Mouse (Mus musculus): ENCODE data around the gene Csnk2a1. TPM values are rescaled to one million over a fixed set of nuclear protein-coding genes. Genes with fewer than 3 reads are reported as not detected.

The Csnk2a1 gene
- polyA plus RNA-seq, 1 experiment from 2014 or later = 44.0 TPM

- Histone ChIP-seq H3K36me3 (peaks cover 61% of the 10 kb centered on the region), H3K9me3 (replicated peaks) (no peaks in the 10 kb centered on the region)
Measured at GRCm38 (mm10) chr2:152302862-152303261, 76.2 kb downstream of the Csnk2a1 start.

GRCm38 (mm10) chr2:152303781-152304180 lies 77.1 kb downstream of the Csnk2a1 start:
- peaks cover 70% of the 10 kb centered on the region for H3K36me3 ChIP-seq
- peaks cover 13% of the 10 kb centered on the region for H3K4me1 ChIP-seq
- H3K4me3 ChIP-seq = no peak overlapping the region
- H3K27me3 ChIP-seq (replicated peaks) = no peaks in the 10 kb centered on the region
- no peak for ATAC-seq
- 74% methylated on average over 5 of the region's 5 CpGs for WGBS (ENCODE audit: insufficient replicate concordance)
- H3K4me2 ChIP-seq = no peak overlapping the region
- H3K27ac ChIP-seq = no peak overlapping the region
- no peak overlapping the region for H3K9ac ChIP-seq
- no peaks in the 10 kb centered on the region for H3K9me3 ChIP-seq (replicated peaks)

More at GRCm38 (mm10) chr2:152302862-152303261, 76.2 kb downstream of the Csnk2a1 start:
- no peaks in the 10 kb centered on the region for H3K27me3 ChIP-seq (replicated peaks)
- no peak overlapping the region for H3K27ac ChIP-seq
- H3K4me3 ChIP-seq = no peak overlapping the region
- H3K4me2 ChIP-seq = no peak overlapping the region
- H3K4me1 ChIP-seq = peaks cover 20% of the 10 kb centered on the region
- ATAC-seq = no peak
- no peak overlapping the region for H3K9ac ChIP-seq
- WGBS (ENCODE audit: insufficient replicate concordance) = 74% methylated on average over 2 of the region's 2 CpGs

- Histone ChIP-seq H3K27ac (no peak overlapping the region), H3K9me3 (replicated peaks) (no peaks in the 10 kb centered on the region), H3K4me2 (no peak overlapping the region), H3K9ac (no peak overlapping the region), H3K36me3 (peaks cover 87% of the 10 kb centered on the region), H3K4me1 (peaks cover 11% of the 10 kb centered on the region), H3K4me3 (no peak overlapping the region), H3K27me3 (replicated peaks) (no peaks in the 10 kb centered on the region)
- no peak for ATAC-seq
- 79% methylated on average over 6 of the region's 6 CpGs for WGBS (ENCODE audit: insufficient replicate concordance)
Measured at GRCm38 (mm10) chr2:152305480-152305879, 78.8 kb downstream of the Csnk2a1 start.

GRCm38 (mm10) chr2:152307186-152307585 lies 80.5 kb downstream of the Csnk2a1 start:
- H3K4me1 ChIP-seq = peaks cover 11% of the 10 kb centered on the region
- no peaks in the 10 kb centered on the region for H3K9me3 ChIP-seq (replicated peaks)
- ATAC-seq = no peak
- H3K4me2 ChIP-seq = no peak overlapping the region
- H3K4me3 ChIP-seq = no peak overlapping the region
- H3K9ac ChIP-seq = no peak overlapping the region
- 85% methylated on average over 3 of the region's 3 CpGs for WGBS (ENCODE audit: insufficient replicate concordance)
- H3K27me3 ChIP-seq (replicated peaks) = no peaks in the 10 kb centered on the region
- H3K27ac ChIP-seq = no peak overlapping the region
- peaks cover 96% of the 10 kb centered on the region for H3K36me3 ChIP-seq

- Histone ChIP-seq H3K4me1 (no peaks in the 10 kb centered on the region), H3K9ac (no peak overlapping the region), H3K9me3 (replicated peaks) (no peaks in the 10 kb centered on the region), H3K4me2 (no peak overlapping the region), H3K27me3 (replicated peaks) (no peaks in the 10 kb centered on the region), H3K27ac (no peak overlapping the region), H3K4me3 (no peak overlapping the region), H3K36me3 (peaks cover 99% of the 10 kb centered on the region)
- no peak for ATAC-seq
- 87% methylated on average over 7 of the region's 7 CpGs for WGBS (ENCODE audit: insufficient replicate concordance)
Measured at GRCm38 (mm10) chr2:152312996-152313395, 86.4 kb downstream of the Csnk2a1 start.

GRCm38 (mm10) chr2:152313926-152314325 lies 87.3 kb downstream of the Csnk2a1 start:
- ATAC-seq = no peak
- H3K27ac ChIP-seq = no peak overlapping the region
- no peaks in the 10 kb centered on the region for H3K9me3 ChIP-seq (replicated peaks)
- no peak overlapping the region for H3K4me3 ChIP-seq
- WGBS (ENCODE audit: insufficient replicate concordance) = 89% methylated on average over 6 of the region's 6 CpGs
- H3K4me2 ChIP-seq = no peak overlapping the region
- H3K27me3 ChIP-seq (replicated peaks) = no peaks in the 10 kb centered on the region
- no peaks in the 10 kb centered on the region for H3K4me1 ChIP-seq
- H3K9ac ChIP-seq = no peak overlapping the region
- H3K36me3 ChIP-seq = peaks cover 99% of the 10 kb centered on the region

GRCm38 (mm10) chr2:152317054-152317453 lies 90.4 kb downstream of the Csnk2a1 start:
- peaks cover 99% of the 10 kb centered on the region for H3K36me3 ChIP-seq
- no peak overlapping the region for H3K27ac ChIP-seq

GRCm38 (mm10) chr2:152321558-152321957 lies 94.9 kb downstream of the Csnk2a1 start:
- no peaks in the 10 kb centered on the region for H3K9me3 ChIP-seq (replicated peaks)
- no peaks in the 10 kb centered on the region for H3K27me3 ChIP-seq (replicated peaks)
- ATAC-seq = no peak
- peaks cover 99% of the 10 kb centered on the region for H3K36me3 ChIP-seq
- WGBS (ENCODE audit: insufficient replicate concordance) = 90% methylated on average over 5 of the region's 5 CpGs
- no peak overlapping the region for H3K4me3 ChIP-seq
- H3K4me2 ChIP-seq = no peak overlapping the region
- H3K4me1 ChIP-seq = no peaks in the 10 kb centered on the region
- no peak overlapping the region for H3K27ac ChIP-seq
- no peak overlapping the region for H3K9ac ChIP-seq

More at GRCm38 (mm10) chr2:152317054-152317453, 90.4 kb downstream of the Csnk2a1 start:
- 76% methylated on average over 6 of the region's 6 CpGs for WGBS (ENCODE audit: insufficient replicate concordance)
- Histone ChIP-seq H3K27me3 (replicated peaks) (no peaks in the 10 kb centered on the region), H3K4me1 (no peaks in the 10 kb centered on the region), H3K4me2 (no peak overlapping the region), H3K9me3 (replicated peaks) (no peaks in the 10 kb centered on the region), H3K9ac (no peak overlapping the region), H3K4me3 (no peak overlapping the region)
- ATAC-seq = no peak

- no peak overlapping the region for H3K4me3 ChIP-seq
- peaks cover 99% of the 10 kb centered on the region for H3K36me3 ChIP-seq
- H3K9ac ChIP-seq = no peak overlapping the region
- H3K4me2 ChIP-seq = no peak overlapping the region
- H3K27ac ChIP-seq = no peak overlapping the region
- H3K9me3 ChIP-seq (replicated peaks) = no peaks in the 10 kb centered on the region
- ATAC-seq = no peak
- no peaks in the 10 kb centered on the region for H3K27me3 ChIP-seq (replicated peaks)
- WGBS (ENCODE audit: insufficient replicate concordance) = 93% methylated on average over 6 of the region's 6 CpGs
- H3K4me1 ChIP-seq = no peaks in the 10 kb centered on the region
Measured at GRCm38 (mm10) chr2:152322198-152322597, 95.6 kb downstream of the Csnk2a1 start.

GRCm38 (mm10) chr2:152323971-152324370 lies 97.3 kb downstream of the Csnk2a1 start:
- Histone ChIP-seq H3K27ac (no peak overlapping the region), H3K9me3 (replicated peaks) (no peaks in the 10 kb centered on the region), H3K9ac (no peak overlapping the region), H3K27me3 (replicated peaks) (no peaks in the 10 kb centered on the region), H3K4me1 (peaks cover 12% of the 10 kb centered on the region), H3K4me2 (no peak overlapping the region), H3K36me3 (peaks cover 100% of the 10 kb centered on the region), H3K4me3 (no peak overlapping the region)
- ATAC-seq = no peak
- WGBS (ENCODE audit: insufficient replicate concordance) = 93% methylated on average over 14 of the region's 14 CpGs

- H3K36me3 ChIP-seq = peaks cover 100% of the 10 kb centered on the region
- no peak overlapping the region for H3K9ac ChIP-seq
- no peak overlapping the region for H3K4me3 ChIP-seq
- no peak overlapping the region for H3K27ac ChIP-seq
- WGBS (ENCODE audit: insufficient replicate concordance) = 81% methylated on average over 3 of the region's 3 CpGs
- ATAC-seq = no peak
- H3K9me3 ChIP-seq (replicated peaks) = no peaks in the 10 kb centered on the region
- H3K27me3 ChIP-seq (replicated peaks) = no peaks in the 10 kb centered on the region
- H3K4me1 ChIP-seq = peaks cover 17% of the 10 kb centered on the region
- no peak overlapping the region for H3K4me2 ChIP-seq
Measured at GRCm38 (mm10) chr2:152324842-152325241, 98.2 kb downstream of the Csnk2a1 start.

GRCm38 (mm10) chr2:152326157-152326556 lies 99.5 kb downstream of the Csnk2a1 start:
- WGBS (ENCODE audit: insufficient replicate concordance) = 87% methylated on average over 13 of the region's 13 CpGs
- Histone ChIP-seq H3K4me3 (no peak overlapping the region), H3K36me3 (peaks cover 96% of the 10 kb centered on the region), H3K9me3 (replicated peaks) (no peaks in the 10 kb centered on the region), H3K4me1 (peaks cover 30% of the 10 kb centered on the region), H3K27me3 (replicated peaks) (no peaks in the 10 kb centered on the region), H3K9ac (no peak overlapping the region), H3K27ac (no peak overlapping the region), H3K4me2 (no peak overlapping the region)
- no peak for ATAC-seq

GRCm38 (mm10) chr2:152326654-152327053 lies 100.0 kb downstream of the Csnk2a1 start:
- no peaks in the 10 kb centered on the region for H3K9me3 ChIP-seq (replicated peaks)
- no peak overlapping the region for H3K9ac ChIP-seq
- H3K4me3 ChIP-seq = no peak overlapping the region
- ATAC-seq = no peak
- peaks cover 35% of the 10 kb centered on the region for H3K4me1 ChIP-seq
- no peak overlapping the region for H3K4me2 ChIP-seq
- H3K36me3 ChIP-seq = peaks cover 91% of the 10 kb centered on the region
- no peaks in the 10 kb centered on the region for H3K27me3 ChIP-seq (replicated peaks)
- WGBS (ENCODE audit: insufficient replicate concordance) = 91% methylated on average over 8 of the region's 8 CpGs
- no peak overlapping the region for H3K27ac ChIP-seq
